Mouse (Mus musculus) frontal cortex, postnatal 25 days (tissue): ENCODE data around the gene Rell1.
A peak's percentile ranks its signal among the peaks of the same experiment; 100 is the strongest.

Experiments
- DNase-seq, 2 experiments: peaks; one replicate each; pipeline ENCODE4 v3.0.0; 2022; ENCODE audit warnings: low spot score in 2 of 2

The Rell1 gene

GRCm38 (mm10) chr5:63952039-63952438 is 16.7 kb downstream of the Rell1 start:
- DNase-seq, result no peak

- DNase-seq, result no peak
Observed at GRCm38 (mm10) chr5:63951421-63951911, 17.2 kb downstream of the Rell1 start.

GRCm38 (mm10) chr5:63949195-63949594 is 19.5 kb downstream of the Rell1 start:
- no peak for DNase-seq

GRCm38 (mm10) chr5:63947526-63947925 is 21.2 kb downstream of the Rell1 start:
- no peak for DNase-seq

GRCm38 (mm10) chr5:63943291-63943690 is 25.4 kb downstream of the Rell1 start:
- DNase-seq, result no peak

GRCm38 (mm10) chr5:63941891-63942290 is 26.8 kb downstream of the Rell1 start:
- no peak for DNase-seq

GRCm38 (mm10) chr5:63938575-63938974 is 30.1 kb downstream of the Rell1 start:
- no peak for DNase-seq

GRCm38 (mm10) chr5:63936740-63937139 is 32.0 kb downstream of the Rell1 start:
- DNase-seq, result no peak

- DNase-seq, result no peak
Observed at GRCm38 (mm10) chr5:63935581-63935980, 33.1 kb downstream of the Rell1 start.

- no peak for DNase-seq
Observed at GRCm38 (mm10) chr5:63932829-63933228, 35.9 kb downstream of the Rell1 start.

GRCm38 (mm10) chr5:63930824-63931358 is 37.8 kb downstream of the Rell1 start:
- DNase-seq, result no peak

GRCm38 (mm10) chr5:63925035-63925628 is 43.6 kb downstream of the Rell1 start:
- DNase-seq, result no peak

GRCm38 (mm10) chr5:63923305-63924025 is 45.2 kb downstream of the Rell1 start:
- no peak for DNase-seq

GRCm38 (mm10) chr5:63918201-63918600 is 50.5 kb downstream of the Rell1 start:
- no peak for DNase-seq

- no peak for DNase-seq
Observed at GRCm38 (mm10) chr5:63916457-63917139, 52.1 kb downstream of the Rell1 start.

GRCm38 (mm10) chr5:63914896-63915295 is 53.8 kb downstream of the Rell1 start:
- DNase-seq, result no peak

- DNase-seq, result no peak
Observed at GRCm38 (mm10) chr5:63910171-63910960, 58.3 kb downstream of the Rell1 start.

GRCm38 (mm10) chr5:63907513-63907912 is 61.2 kb downstream of the Rell1 start:
- no peak for DNase-seq

GRCm38 (mm10) chr5:63906149-63907093 is 62.3 kb downstream of the Rell1 start:
- peak; percentile 78 to 85 for DNase-seq

- DNase-seq, result no peak
Observed at GRCm38 (mm10) chr5:63903329-63903728, 65.4 kb downstream of the Rell1 start.

GRCm38 (mm10) chr5:63897820-63898110 is 70.9 kb downstream of the Rell1 start:
- no peak for DNase-seq
